Mouse (Mus musculus) neural tube, embryonic 15.5 days (tissue): Measurements from ENCODE around the gene Copz1. TPM values are rescaled to one million over a fixed set of nuclear protein-coding genes. Genes with fewer than 3 reads are reported as not detected.

ENCODE experiments used
- ATAC-seq: fragments of 200-750 bp; cut with Nextera tagmentation; 2 replicates; pipeline ENCODE4 v1.8.0; 2017; ENCODE audit warnings: mild to moderate bottlenecking, moderate TSS enrichment, moderate library complexity; ENCODE audit not compliant: low FRiP score
- H3K27ac ChIP-seq: fragments of 300-500 bp; sonication (generic); replicated peaks from 2 replicates; pipeline ENCODE4 v1.5.1; 2015; ENCODE audit warnings: mild to moderate bottlenecking, inconsistent platforms
- H3K27me3 ChIP-seq: fragments of 300-500 bp; sonication (generic); replicated peaks from 2 replicates; pipeline ENCODE4 v1.6.1; 2015; ENCODE audit warnings: inconsistent platforms
- H3K36me3 ChIP-seq: fragments of 300-500 bp; sonication (generic); 2 replicates; pipeline ENCODE4 v1.6.1; 2015; ENCODE audit warnings: inconsistent platforms
- H3K4me1 ChIP-seq: fragments of 300-500 bp; sonication (generic); 2 replicates; pipeline ENCODE4 v1.6.1; 2015; ENCODE audit warnings: inconsistent platforms
- H3K4me2 ChIP-seq: fragments of 300-500 bp; sonication (generic); 2 replicates; pipeline ENCODE4 v1.6.1; 2015; ENCODE audit warnings: inconsistent platforms, mild to moderate bottlenecking, moderate library complexity
- H3K4me3 ChIP-seq: fragments of 300-500 bp; sonication (generic); replicated peaks from 2 replicates; pipeline ENCODE4 v1.5.1; 2015; ENCODE audit warnings: mild to moderate bottlenecking, inconsistent platforms
- H3K9ac ChIP-seq: fragments of 300-500 bp; sonication (generic); replicated peaks from 2 replicates; pipeline ENCODE4 v1.6.1; 2015; ENCODE audit warnings: mild to moderate bottlenecking, inconsistent platforms
- H3K9me3 ChIP-seq: fragments of 300-500 bp; sonication (generic); replicated peaks from 2 replicates; pipeline ENCODE4 v1.6.1; 2016; ENCODE audit warnings: inconsistent platforms
- WGBS: fragments of 180-500 bp; shearing (Covaris S2); methylation state at CpG from one replicate; pipeline ENCODE4 v1.1.7; 2015; ENCODE audit warnings: mixed read lengths; 5-methylcytosine and 5-hydroxymethylcytosine counted together
- polyA plus RNA-seq: library from polyadenylated mRNA; unstranded; fragments of >200 nt; fragmentation: Nextera tagmentation; extraction: Ambion mirVana; gene quantifications from 2 replicates; pipeline ENCODE4 v1.2.1, GENCODE M21; 2015

Gene Copz1
- polyA plus RNA-seq, 1 experiment from 2014 or later, result 190 TPM

DNA sequence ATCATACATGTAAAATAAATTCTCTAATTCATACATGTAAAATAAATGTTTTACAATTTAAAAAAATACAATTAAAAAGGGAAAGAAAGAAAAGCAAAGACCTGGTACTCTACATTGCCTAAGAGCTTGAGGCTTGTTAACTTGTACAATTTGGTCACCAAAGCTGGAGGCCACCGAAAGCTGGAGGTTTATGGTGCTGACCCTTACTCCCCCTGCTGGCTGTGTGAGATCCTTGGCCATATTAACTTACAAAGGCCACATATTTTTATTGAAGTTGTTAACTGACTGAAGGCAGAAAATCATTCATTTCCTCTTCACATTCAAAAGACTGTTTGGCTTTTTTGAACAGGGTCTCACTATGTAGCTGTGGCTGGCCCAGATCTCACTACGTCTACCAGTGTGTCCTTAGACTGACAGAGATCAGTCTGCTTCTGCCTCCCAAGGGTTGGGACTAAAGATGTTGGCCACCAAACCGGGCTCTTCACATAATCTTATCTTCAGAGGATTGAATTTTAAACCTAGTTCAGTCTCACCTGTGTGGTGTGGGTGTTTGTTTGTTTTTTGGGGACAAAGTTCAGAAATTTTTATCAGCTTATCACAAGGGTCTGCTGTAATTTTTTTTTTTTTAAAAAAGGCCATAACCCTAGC, 8.4 kb downstream of the Copz1 start:
- Histone ChIP-seq H3K27ac (no peak overlapping the region), H3K4me3 (no peak overlapping the region), H3K4me2 (no peak overlapping the region), H3K27me3 (no peaks in the 10 kb centered on the region), H3K4me1 (peaks cover 32% of the 10 kb centered on the region), H3K36me3 (no peaks in the 10 kb centered on the region), H3K9ac (no peak overlapping the region), H3K9me3 (no peaks in the 10 kb centered on the region)
- WGBS, result 69% methylated on average over 3 of the region's 3 CpGs
- no peak for ATAC-seq

DNA sequence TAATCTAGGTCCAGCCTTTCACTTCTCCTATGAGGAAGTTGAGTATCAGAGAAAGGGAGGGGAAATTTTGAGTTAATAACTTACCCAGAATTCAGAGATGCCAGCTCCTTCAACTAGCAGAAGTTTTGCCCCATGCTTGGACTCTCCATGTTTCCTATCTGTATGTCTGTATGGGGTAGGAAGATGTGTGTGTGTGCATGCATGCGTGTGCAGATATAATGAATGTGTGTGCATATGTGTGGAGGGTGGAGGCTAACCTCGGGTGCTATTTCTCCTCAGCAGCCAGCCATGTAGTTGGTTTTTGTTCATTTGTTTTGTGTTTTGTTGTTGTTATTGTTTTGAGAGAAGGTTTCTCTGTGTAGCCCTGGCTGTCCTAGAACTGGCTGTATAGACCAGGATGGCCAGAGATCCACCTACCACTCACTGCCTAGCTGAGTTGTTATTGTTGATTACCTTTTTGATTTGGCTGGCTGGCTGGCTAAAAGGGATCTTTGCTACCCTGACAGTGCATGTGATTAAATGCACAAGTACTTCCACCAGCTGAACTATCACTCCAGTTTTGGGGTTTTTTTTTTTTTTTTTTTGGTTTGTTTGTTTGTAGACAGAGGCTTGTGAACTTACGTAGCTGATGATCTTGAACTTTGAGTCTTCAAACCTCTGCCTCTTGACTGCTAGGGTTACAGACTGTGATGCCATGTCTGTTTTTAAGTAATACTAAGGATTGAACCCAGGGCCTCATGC, 9.1 kb downstream of the Copz1 start:
- no peak for ATAC-seq
- WGBS, result 94% methylated on average over 3 of the region's 3 CpGs
- no peak overlapping the region for H3K9ac ChIP-seq

DNA sequence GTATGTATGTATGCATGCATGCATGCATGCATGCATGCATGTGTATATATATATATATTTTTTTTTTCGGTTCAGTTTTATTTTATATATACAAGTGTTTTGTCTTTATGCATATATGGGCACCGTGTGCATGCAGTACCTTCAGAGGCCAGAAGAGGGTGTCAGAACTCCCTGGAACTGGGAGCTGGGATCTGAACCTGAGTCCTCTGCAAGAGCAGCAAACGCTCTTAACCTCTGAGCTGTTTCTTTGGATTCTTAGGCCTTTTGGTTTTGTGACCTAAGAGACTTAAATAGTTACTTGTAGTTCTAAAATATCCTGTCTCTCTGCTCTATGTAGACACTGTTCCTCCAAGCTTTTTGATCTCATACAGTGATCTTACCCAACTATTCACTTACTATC, 11.6 kb downstream of the Copz1 start:
- H3K27ac ChIP-seq, result no peak overlapping the region

More for the DNA sequence above, 9.1 kb downstream of the Copz1 start:
- Histone ChIP-seq H3K36me3 (no peaks in the 10 kb centered on the region), H3K27me3 (no peaks in the 10 kb centered on the region), H3K4me1 (peaks cover 34% of the 10 kb centered on the region), H3K4me3 (no peak overlapping the region), H3K4me2 (no peak overlapping the region), H3K9me3 (no peaks in the 10 kb centered on the region), H3K27ac (no peak overlapping the region)

DNA sequence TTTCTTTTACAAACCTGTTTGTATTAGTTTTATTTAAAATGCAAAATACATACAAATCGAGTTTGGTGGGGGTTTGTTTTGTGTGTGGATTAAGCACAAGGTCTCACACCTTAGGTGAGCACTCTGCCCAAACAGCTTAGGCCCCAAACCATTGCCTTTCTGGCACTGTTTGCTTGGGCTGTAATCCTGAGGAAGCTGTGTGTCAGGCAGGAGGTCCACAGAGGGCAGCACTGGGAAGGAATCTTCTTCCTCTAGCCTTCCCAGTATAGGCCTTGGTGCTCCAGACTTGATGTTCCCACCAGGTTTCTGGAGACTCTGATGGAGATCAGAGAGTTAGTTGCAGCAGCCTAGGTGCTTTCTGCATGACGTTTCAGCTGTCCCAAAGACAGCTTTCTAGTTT, 12.1 kb downstream of the Copz1 start:
- Histone ChIP-seq H3K9ac (no peak overlapping the region), H3K36me3 (0 out of 2 replicates have a peak, but pooled peaks cover 5% of the 10 kb centered on the region), H3K4me1 (peaks cover 25% of the 10 kb centered on the region), H3K27ac (peak overlapping the region; percentile 75), H3K4me3 (no peak overlapping the region), H3K4me2 (no peak overlapping the region), H3K9me3 (no peaks in the 10 kb centered on the region), H3K27me3 (no peaks in the 10 kb centered on the region)
- ATAC-seq, result no peak
- WGBS, result 40% methylated on average over 2 of the region's 2 CpGs

More for the DNA sequence above, 11.6 kb downstream of the Copz1 start:
- H3K9me3 ChIP-seq, result no peaks in the 10 kb centered on the region
- H3K4me1 ChIP-seq, result peaks cover 19% of the 10 kb centered on the region
- H3K27me3 ChIP-seq, result no peaks in the 10 kb centered on the region
- no peak overlapping the region for H3K4me3 ChIP-seq
- no peak for ATAC-seq
- WGBS, result 54% methylated on average over 3 of the region's 3 CpGs
- no peak overlapping the region for H3K9ac ChIP-seq
- H3K36me3 ChIP-seq, result 0 out of 2 replicates have a peak, but pooled peaks cover 5% of the 10 kb centered on the region
- no peak overlapping the region for H3K4me2 ChIP-seq

DNA sequence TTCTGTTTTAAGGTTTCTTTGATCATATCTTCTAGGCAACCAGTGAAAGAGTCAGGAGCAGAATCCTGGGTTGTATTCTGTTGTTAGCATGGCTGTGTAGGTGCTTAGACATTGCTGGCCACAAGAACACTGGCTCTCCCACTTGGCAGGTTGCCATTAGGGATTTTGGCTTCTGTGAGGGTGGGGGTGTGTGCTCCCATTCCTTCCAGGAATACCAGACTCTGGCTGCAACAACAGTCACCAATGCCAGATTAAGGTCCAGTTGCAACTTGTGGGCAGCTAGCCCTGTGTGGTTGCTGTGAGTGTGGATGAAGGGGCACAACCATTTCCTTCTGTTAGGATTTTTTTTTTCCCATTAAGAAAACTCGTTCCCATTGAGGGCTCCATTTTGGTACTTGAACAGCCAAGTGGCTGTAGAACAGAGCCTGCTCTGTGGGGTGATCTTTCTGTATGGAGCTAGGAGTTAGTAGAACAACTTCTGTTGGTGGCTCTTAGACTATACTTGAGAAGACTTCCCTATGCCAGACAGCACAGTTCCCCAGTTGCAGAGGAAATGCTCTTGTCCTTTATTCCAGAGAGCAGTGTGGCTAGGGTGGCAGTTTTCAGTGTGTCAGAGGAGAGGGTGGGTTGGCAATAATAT, 13.4 kb downstream of the Copz1 start:
- Histone ChIP-seq H3K27ac (peak overlapping the region; percentile 75), H3K36me3 (peaks cover 9% of the 10 kb centered on the region; the same call in 1 of the 2 replicates), H3K4me3 (no peak overlapping the region), H3K9ac (no peak overlapping the region; the same call in 1 of the 2 replicates), H3K4me1 (peaks cover 35% of the 10 kb centered on the region), H3K27me3 (no peaks in the 10 kb centered on the region), H3K4me2 (no peak overlapping the region), H3K9me3 (no peaks in the 10 kb centered on the region)
- ATAC-seq, result peak; percentile 40
- WGBS, result 44% methylated on average over 1 of the region's 1 CpGs

DNA sequence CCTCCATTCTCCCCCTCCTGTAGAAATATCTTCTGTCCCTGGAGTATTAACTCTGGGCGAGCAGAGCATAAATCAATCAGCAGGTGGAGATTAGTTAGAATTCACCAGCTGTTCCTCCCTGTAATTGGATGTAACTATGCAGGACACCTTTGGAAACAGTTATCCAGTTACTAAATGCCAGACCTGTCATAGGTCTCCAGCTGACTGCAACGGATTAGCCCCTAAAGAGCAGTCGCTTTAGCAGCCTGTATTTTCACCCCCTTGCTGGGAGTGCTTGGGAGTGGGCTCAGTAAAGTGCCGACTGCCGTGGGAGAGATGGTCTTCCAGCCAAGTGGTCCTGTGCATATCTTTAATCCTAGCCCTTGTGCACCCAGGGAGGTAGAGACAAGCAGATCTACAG, 17.1 kb downstream of the Copz1 start:
- Histone ChIP-seq H3K4me1 (peaks cover 40% of the 10 kb centered on the region), H3K36me3 (peaks cover 33% of the 10 kb centered on the region)
- 11% methylated on average over 5 of the region's 5 CpGs for WGBS

DNA sequence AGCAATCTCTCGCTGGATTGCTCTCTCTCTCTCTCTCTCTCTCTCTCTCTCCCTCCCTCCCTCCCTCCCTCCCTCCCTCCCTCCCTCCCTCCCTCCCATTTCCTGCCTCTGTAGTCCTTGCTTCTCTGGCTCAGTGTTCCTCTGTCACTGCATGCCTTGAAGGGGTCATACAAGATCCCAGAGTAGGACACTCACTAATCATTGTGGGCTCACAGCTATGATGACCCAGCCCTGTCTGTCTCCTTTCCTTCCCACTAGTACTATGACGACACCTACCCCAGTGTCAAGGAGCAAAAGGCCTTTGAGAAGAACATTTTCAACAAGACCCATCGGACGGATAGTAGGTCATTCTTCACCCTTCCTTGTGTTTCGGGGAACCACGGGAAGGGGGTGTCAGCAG, 17.9 kb downstream of the Copz1 start:
- no peak for ATAC-seq
- H3K27ac ChIP-seq, result peak overlapping the region; percentile 76
- H3K9ac ChIP-seq, result no peak overlapping the region
- peaks cover 37% of the 10 kb centered on the region for H3K4me1 ChIP-seq
- no peak overlapping the region for H3K4me2 ChIP-seq
- H3K9me3 ChIP-seq, result no peaks in the 10 kb centered on the region
- peaks cover 33% of the 10 kb centered on the region for H3K36me3 ChIP-seq
- no peaks in the 10 kb centered on the region for H3K27me3 ChIP-seq
- WGBS, result 56% methylated on average over 6 of the region's 6 CpGs
- H3K4me3 ChIP-seq, result no peak overlapping the region

More for the DNA sequence above, 17.1 kb downstream of the Copz1 start:
- Histone ChIP-seq H3K27me3 (no peaks in the 10 kb centered on the region), H3K4me2 (no peak overlapping the region), H3K9ac (0 out of 2 replicates have a peak overlapping the region, but pooled peaks have one; percentile 11), H3K4me3 (no peak overlapping the region), H3K27ac (peak overlapping the region; percentile 76), H3K9me3 (no peaks in the 10 kb centered on the region)
- 0 out of 2 replicates have a peak, but pooled peaks have one; percentile 15 for ATAC-seq

DNA sequence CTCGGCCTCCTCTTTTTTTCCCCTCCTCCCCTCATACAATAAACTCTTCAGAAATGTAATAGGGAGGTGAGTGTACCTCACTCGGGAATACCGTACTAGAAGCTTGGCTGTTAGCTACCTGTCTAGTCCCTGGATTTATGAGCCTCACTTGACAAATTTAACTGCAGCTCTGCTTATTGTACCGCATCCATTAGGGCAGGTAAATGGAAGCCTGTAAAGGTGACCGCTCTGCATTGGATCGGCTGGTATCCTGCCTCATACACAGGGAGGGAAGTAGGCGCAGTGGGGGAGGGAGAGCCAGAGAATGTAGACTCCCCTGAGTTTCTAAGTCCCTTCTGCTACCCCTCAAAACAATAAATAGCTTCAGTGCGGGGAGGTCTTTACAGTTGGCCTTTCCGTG, 18.3 kb downstream of the Copz1 start:
- Histone ChIP-seq H3K4me3 (no peak overlapping the region), H3K4me1 (peaks cover 38% of the 10 kb centered on the region), H3K36me3 (peaks cover 33% of the 10 kb centered on the region), H3K27ac (peak overlapping the region; percentile 64), H3K4me2 (no peak overlapping the region), H3K27me3 (no peaks in the 10 kb centered on the region), H3K9me3 (no peaks in the 10 kb centered on the region), H3K9ac (no peak overlapping the region)
- ATAC-seq, result peak; percentile 66
- WGBS, result 58% methylated on average over 9 of the region's 9 CpGs

DNA sequence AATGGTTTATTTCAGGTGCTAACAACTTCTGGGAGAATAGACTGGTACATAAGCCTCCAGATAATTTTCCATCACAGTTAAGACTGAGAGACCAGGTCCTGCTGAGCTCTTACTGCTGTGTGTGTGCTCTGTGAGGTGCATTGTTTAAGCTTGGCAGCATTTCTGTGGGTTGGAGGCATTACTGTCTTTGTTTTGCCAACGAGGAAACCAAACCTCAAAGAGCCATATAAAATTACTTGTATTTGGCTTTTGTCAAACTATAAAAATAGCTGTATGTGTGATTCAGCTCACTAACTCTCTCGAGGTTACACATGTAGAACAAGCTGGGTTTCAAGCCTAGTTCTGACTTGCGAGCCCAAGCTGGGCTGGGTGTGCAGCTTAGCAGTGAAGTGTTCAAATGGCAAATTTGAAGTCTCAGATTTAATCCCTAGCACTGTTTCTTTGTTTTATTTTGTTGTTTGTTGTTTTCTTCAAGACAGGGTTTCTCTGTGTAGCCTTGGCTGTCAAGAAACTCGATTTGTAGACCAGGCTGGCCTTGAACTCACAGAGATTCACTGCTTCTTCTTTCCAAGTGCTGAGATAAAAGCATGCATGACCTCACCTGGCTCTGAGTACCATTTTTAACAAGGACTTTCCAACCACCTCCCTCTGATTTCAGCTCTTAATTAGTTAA, 20.3 kb downstream of the Copz1 start:
- H3K9me3 ChIP-seq, result no peaks in the 10 kb centered on the region
- no peak overlapping the region for H3K4me2 ChIP-seq
- H3K27ac ChIP-seq, result peak overlapping the region; percentile 23; the same call in 1 of the 2 replicates
- H3K4me3 ChIP-seq, result no peak overlapping the region
- H3K27me3 ChIP-seq, result no peaks in the 10 kb centered on the region
- H3K36me3 ChIP-seq, result peaks cover 28% of the 10 kb centered on the region
- H3K9ac ChIP-seq, result no peak overlapping the region
- 71% methylated on average over 4 of the region's 4 CpGs for WGBS
- peaks cover 54% of the 10 kb centered on the region for H3K4me1 ChIP-seq
- no peak for ATAC-seq

DNA sequence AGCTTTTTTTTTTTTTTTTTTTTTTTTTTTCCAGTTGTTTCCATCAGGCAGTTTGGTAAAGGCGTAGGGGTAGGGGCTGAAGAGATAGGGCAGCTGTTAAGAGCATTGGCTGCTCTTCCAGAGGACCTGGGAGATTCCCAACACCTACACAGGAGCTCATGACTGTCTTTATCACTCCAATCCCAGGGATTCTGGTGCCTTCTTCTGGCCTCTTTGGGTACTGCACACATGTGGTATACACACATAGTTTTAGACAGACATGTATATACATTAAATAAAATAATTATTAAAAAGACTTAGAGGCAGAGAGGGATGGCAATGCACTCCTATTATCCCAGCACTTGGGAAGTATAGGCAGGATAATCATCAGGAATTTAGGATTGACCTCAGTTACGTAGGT, 20.9 kb downstream of the Copz1 start:
- no peaks in the 10 kb centered on the region for H3K9me3 ChIP-seq
- no peak overlapping the region for H3K4me3 ChIP-seq
- WGBS, result 100% methylated on average over 2 of the region's 2 CpGs
- H3K36me3 ChIP-seq, result peaks cover 28% of the 10 kb centered on the region
- no peak overlapping the region for H3K9ac ChIP-seq
- no peak overlapping the region for H3K4me2 ChIP-seq
- peaks cover 60% of the 10 kb centered on the region for H3K4me1 ChIP-seq
- H3K27ac ChIP-seq, result no peak overlapping the region
- no peak for ATAC-seq
- no peaks in the 10 kb centered on the region for H3K27me3 ChIP-seq

DNA sequence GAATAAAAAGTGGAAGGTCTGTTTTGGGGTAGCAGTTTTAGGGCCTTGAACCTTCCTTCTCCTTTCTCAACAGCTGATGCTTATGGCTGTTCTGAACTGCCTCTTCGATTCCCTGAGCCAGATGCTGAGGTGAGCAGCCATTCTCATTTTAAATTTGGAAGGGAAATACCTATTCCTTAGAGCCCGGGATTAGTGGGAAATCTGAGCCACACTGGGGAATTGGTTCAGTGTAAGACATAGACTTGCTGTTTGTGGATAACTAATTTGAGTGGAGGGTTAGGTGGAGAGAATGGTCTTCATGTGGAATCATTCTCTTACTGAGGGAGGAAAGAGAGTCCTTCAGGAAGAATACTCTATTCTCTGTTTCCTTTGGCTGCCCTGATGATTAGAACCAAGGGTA, 22.1 kb downstream of the Copz1 start:
- H3K9me3 ChIP-seq, result no peaks in the 10 kb centered on the region
- H3K27ac ChIP-seq, result no peak overlapping the region
- H3K4me2 ChIP-seq, result no peak overlapping the region
- no peaks in the 10 kb centered on the region for H3K27me3 ChIP-seq
- peaks cover 28% of the 10 kb centered on the region for H3K36me3 ChIP-seq
- H3K4me1 ChIP-seq, result peaks cover 60% of the 10 kb centered on the region
- no peak overlapping the region for H3K4me3 ChIP-seq
- 88% methylated on average over 2 of the region's 2 CpGs for WGBS
- no peak for ATAC-seq
- no peak overlapping the region for H3K9ac ChIP-seq
